Mouse (Mus musculus): Measurements from ENCODE around the gene Vasp.

DNA sequence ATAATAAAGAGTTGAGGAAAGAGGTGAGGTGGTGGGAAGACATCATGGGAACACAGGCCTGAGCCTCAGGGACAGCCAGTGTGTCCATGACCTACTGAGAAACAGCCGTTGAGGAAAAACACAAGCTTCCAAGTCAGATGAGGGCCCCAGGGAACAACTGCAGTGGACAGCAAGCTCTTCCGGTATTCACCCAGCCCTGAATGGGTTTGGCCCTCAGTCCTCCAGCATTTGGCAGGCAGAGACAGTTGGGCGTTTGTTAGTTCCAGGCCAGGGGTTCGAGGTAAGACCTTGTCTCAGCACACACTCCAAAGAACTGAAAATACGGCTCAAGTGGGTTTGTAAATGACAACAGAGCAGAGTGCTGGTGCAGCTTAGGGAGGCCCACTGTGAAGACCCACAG is 18.2 kb downstream of the Vasp start:
- TF ChIP-seq CTCF (IDR thresholded peaks at IDR 0.05; ENCODE audit: extremely low read depth, insufficient read length, insufficient replicate concordance, low read depth, low read length) (no peak), POLR2A (IDR thresholded peaks at IDR 0.05; ENCODE audit: low read depth, low read length) (no peak)

Measured in small intestine, adult 2 months (tissue).